Mouse (Mus musculus): ENCODE measurements at regions not wholly inside any gene's neighbourhood (a gene's known extent, or its start where the extent isn't known, plus 50 kb on each side); places are given as distances from the start of the nearest gene placed in this dataset.
A peak's percentile ranks its signal among the peaks of the same experiment; 100 is the strongest.

DNA sequence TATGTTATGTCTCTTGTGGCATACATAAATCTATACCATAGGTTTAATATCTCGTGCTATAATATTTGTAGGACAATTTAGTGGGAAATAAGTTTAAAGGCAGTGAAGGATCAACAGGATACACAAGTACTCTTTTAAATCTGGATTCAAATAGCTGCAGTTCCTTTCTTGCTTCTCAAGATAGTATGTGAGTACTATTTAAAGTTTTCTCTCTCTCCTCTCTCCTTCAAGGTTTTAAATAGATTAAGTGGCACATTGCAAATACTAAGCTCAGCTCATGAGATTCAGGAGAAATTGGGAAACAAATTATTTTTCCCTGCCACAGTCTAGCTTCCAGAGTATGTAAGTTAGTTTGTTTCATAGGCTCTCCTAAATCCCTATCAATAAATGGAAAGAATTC, 1103.9 kb downstream of the Ndufa4 start:
- no peak for DNase-seq

GRCm38 (mm10) chr6:10758620-10759311, 1148.5 kb downstream of the Ndufa4 start:
- no peak for DNase-seq

GRCm38 (mm10) chr6:10758051-10758450, 1149.2 kb downstream of the Ndufa4 start:
- DNase-seq: no peak

DNA sequence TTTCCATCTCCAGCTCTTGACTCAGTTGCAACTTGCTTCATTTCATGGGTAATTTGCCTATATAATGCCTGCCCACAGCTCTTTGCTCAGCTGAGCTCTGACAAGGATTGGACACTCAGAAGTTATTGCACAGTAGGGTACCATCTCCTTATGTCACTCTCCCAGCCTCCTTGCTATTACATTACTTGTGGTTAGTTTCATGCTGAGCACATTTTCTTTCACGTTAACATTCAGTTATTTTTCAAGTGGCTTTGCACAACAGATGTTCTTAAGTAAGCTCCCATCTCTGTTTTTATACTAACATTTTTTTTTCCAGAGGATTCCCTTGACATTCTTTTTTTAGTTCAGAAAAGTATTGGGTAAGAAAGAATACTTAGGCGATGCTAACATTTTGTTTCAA, 1163.2 kb downstream of the Ndufa4 start:
- no peak for DNase-seq

GRCm38 (mm10) chr6:10722566-10722965, 1184.7 kb downstream of the Ndufa4 start:
- DNase-seq: no peak

DNA sequence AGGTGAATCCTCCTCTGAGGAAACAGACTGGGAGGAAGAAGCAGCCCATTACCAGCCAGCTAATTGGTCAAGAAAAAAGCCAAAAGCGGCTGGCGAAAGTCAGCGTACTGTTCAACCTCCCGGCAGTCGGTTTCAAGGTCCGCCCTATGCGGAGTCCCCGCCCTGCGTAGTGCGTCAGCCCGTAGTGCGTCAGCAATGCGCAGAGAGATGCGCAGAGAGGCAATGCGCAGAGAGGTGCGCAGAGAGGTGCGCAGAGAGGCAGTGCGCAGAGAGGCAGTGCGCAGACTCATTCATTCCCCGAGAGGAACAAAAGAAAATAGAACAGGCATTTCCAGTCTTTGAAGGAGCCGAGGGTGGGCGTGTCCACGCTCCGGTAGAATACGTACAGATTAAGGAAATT, 1216.8 kb downstream of the Ndufa4 start:
- DNase-seq: peak in 1 of 2 experiments; percentile 43

All from cerebellum, postnatal 10 days (tissue).